Mouse (Mus musculus) kidney, adult 18-20 months (tissue): ENCODE results near the gene Usp9x.
A peak's percentile ranks its signal among the peaks of the same experiment; 100 is the strongest.

Experiments
- DNase-seq: peaks from one replicate; pipeline ENCODE4 v3.0.0; 2021

Usp9x gene

GRCm38 (mm10) chrX:13085621-13086020, 14.3 kb downstream of the Usp9x start:
- no peak for DNase-seq

GRCm38 (mm10) chrX:13096985-13097384, 25.7 kb downstream of the Usp9x start:
- no peak for DNase-seq

- no peak for DNase-seq
Observed at GRCm38 (mm10) chrX:13206514-13206913, 135.2 kb downstream of the Usp9x start.

- peak; percentile 91 for DNase-seq
Observed at GRCm38 (mm10) chrX:13207512-13208341, 136.4 kb downstream of the Usp9x start.

GRCm38 (mm10) chrX:13208404-13208803, 137.1 kb downstream of the Usp9x start:
- no peak for DNase-seq

- peak; percentile 29 for DNase-seq
Observed at GRCm38 (mm10) chrX:13214275-13214674, 143.0 kb downstream of the Usp9x start.
